In the genomic region with DNA sequence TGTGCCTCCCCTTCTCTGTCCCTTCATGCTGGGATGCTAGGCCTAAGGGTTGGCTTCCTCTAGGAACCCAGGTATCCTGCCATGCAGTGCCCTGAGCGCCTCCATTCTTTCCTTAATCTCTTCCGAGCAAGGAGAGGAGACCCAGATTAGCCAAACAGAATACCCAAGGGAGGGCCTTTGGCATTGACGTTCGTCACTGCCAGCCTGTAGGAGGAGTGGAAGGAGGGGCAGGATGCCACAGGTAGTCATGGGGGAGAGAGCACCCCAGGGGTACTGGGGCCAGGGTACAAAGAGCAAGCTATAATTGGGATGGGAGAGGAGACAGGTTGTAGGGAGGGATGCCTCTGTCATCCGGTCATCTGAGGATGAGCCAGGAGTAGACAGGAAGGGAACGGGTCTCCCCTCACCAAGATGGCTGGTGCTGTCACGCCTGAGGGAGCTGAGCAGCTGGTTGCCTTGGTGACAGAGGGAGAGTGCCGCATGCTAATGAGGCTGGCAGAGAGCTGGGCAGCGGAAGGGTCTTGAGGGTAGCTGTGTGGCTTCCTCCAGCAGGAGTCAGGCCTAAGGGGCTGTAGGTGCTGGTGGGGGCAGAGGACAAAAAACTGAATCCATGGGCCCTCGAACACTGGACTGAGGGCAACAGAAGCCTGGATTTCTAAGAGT, we compare ENCODE assay signal across 8 mouse cellular contexts. TPM values are rescaled to one million over a fixed set of nuclear protein-coding genes. Genes with fewer than 3 reads are reported as not detected.
A peak's percentile ranks its signal among the peaks of the same experiment; 100 is the strongest.
DNase-seq lines count a peak whose midpoint lies in the region; ATAC-seq and TF ChIP-seq lines count a peak whose summit lies in the region.
"Had no signal": no experiment of that assay in that cellular context is flagged by ENCODE, and none has a peak within 500 bp of the region (broad histone marks: within the 10 kb centered on the region; RNA-seq: fewer than 3 reads in every experiment).

No protein-coding gene starts in this region.

- DNase-seq in spleen, postnatal 36 days (ENCODE audit: low spot score in 2 of 2): peak; percentile 36 to 46
- no peak for DNase-seq in spleen, adult 18-20 months
- peak; percentile 71 for DNase-seq in forebrain, embryonic 10.5 days (ENCODE audit: extremely low spot score, low spot score)
- no peak for DNase-seq in limb, embryonic 14.5 days (ENCODE audit: low spot score)
- peak; percentile 93 for DNase-seq in retina, postnatal 1 day
- DNase-seq in thymus, postnatal 25 days: no peak
- DNase-seq in spleen, postnatal 10 days (ENCODE audit: low spot score in 2 of 2): no peak

- H3K9me3 ChIP-seq in forebrain, embryonic 10.5 days: no peaks in the 10 kb centered on the region
- no peaks in the 10 kb centered on the region for H3K9me3 ChIP-seq in limb, embryonic 14.5 days (ENCODE audit: control insufficient read depth, low read length)

- peaks cover 46% of the 10 kb centered on the region for H3K4me1 ChIP-seq in forebrain, embryonic 10.5 days
- peaks cover 3% of the 10 kb centered on the region; the same call in 1 of the 2 replicates for H3K4me1 ChIP-seq in limb, embryonic 14.5 days (ENCODE audit: control insufficient read depth, insufficient read depth, low read length)

- H3K27me3 ChIP-seq in forebrain, embryonic 10.5 days (ENCODE audit: poor library complexity, severe bottlenecking): peaks cover 46% of the 10 kb centered on the region
- no peaks in the 10 kb centered on the region; the same call in 1 of the 2 replicates for H3K27me3 ChIP-seq in limb, embryonic 14.5 days (ENCODE audit: control insufficient read depth, insufficient read depth, low read length)

- WGBS in forebrain, embryonic 10.5 days: 20% methylated on average over 10 of the region's 10 CpGs
- 43% methylated on average over 10 of the region's 10 CpGs for WGBS in limb, embryonic 14.5 days

- H3K4me3 ChIP-seq in forebrain, embryonic 10.5 days: peak overlapping the region; percentile 30
- no peak overlapping the region for H3K4me3 ChIP-seq in limb, embryonic 14.5 days (replicated peaks; ENCODE audit: low read length)

- peak overlapping the region; percentile 80 for H3K27ac ChIP-seq in forebrain, embryonic 10.5 days
- H3K27ac ChIP-seq in limb, embryonic 14.5 days (replicated peaks; ENCODE audit: low read depth, low read length): no peak overlapping the region

- no peak for TF ChIP-seq POLR2A in limb, embryonic 14.5 days (IDR thresholded peaks at IDR 0.05; ENCODE audit: borderline replicate concordance, extremely low read depth, insufficient read depth, insufficient read length)

- no peak overlapping the region for H3K4me2 ChIP-seq in limb, embryonic 14.5 days (replicated peaks; ENCODE audit: low read depth, low read length, severe bottlenecking)

- no peaks in the 10 kb centered on the region for H3K36me3 ChIP-seq in forebrain, embryonic 10.5 days (replicated peaks)
- H3K36me3 ChIP-seq in limb, embryonic 14.5 days (ENCODE audit: control insufficient read depth, insufficient read depth, low read length): no peaks in the 10 kb centered on the region

- ATAC-seq in limb, embryonic 14.5 days (ENCODE audit: low FRiP score, low read depth): no peak
- ATAC-seq: Patski had no signal

- H3K9ac ChIP-seq in limb, embryonic 14.5 days (ENCODE audit: low read depth, low read length, severe bottlenecking): peak overlapping the region; percentile 21; the same call in 1 of the 2 replicates

RNA-seq across cellular contexts. Expression of a gene that starts 27.4 kb away (rescaled TPM):
- polyA plus RNA-seq in forebrain, embryonic 10.5 days (2016; fragmentation: Nextera tagmentation; extraction: Ambion mirVana): 2.8 and 3.1 TPM in 2 replicates
- 3.6 and 6.1 TPM in 2 replicates for polyA plus RNA-seq in limb, embryonic 14.5 days (2012; rRNA removed)
- polyA plus RNA-seq in limb, embryonic 14.5 days (2014; fragmentation: Nextera tagmentation; extraction: Ambion mirVana): 1.3 and 2.6 TPM in 2 replicates
- polyA plus RNA-seq: Patski had no signal

RNA-seq across cellular contexts. Expression of a gene that starts 46.8 kb away (rescaled TPM):
- 15.6 and 17.0 TPM in 2 replicates for polyA plus RNA-seq in forebrain, embryonic 10.5 days (2016; fragmentation: Nextera tagmentation; extraction: Ambion mirVana)
- 27.6 and 38.0 TPM in 2 replicates for polyA plus RNA-seq in limb, embryonic 14.5 days (2012; rRNA removed)
- polyA plus RNA-seq in limb, embryonic 14.5 days (2014; fragmentation: Nextera tagmentation; extraction: Ambion mirVana): 23.4 and 27.5 TPM in 2 replicates

Comparison
In these comparisons a context has a peak if more than half of its experiments do, and no peak if none do; other contexts are left out.
1. DNase-seq: peak in spleen, postnatal 36 days (2 of 2), forebrain, embryonic 10.5 days (single experiment) and retina, postnatal 1 day (single experiment); none in spleen, adult 18-20 months (0 of 2), limb, embryonic 14.5 days (single experiment), thymus, postnatal 25 days (single experiment) and spleen, postnatal 10 days (0 of 2).